Mouse (Mus musculus) cerebellum, postnatal 4 days (tissue): ENCODE measurements around the gene Pde5a.
A peak's percentile ranks its signal among the peaks of the same experiment; 100 is the strongest.

Experiments
- DNase-seq, 2 experiments: peaks; one replicate each; pipeline ENCODE4 v3.0.0; 2022; ENCODE audit warnings: low spot score in 2 of 2, mixed read lengths in 1 of 2

Pde5a gene

DNA sequence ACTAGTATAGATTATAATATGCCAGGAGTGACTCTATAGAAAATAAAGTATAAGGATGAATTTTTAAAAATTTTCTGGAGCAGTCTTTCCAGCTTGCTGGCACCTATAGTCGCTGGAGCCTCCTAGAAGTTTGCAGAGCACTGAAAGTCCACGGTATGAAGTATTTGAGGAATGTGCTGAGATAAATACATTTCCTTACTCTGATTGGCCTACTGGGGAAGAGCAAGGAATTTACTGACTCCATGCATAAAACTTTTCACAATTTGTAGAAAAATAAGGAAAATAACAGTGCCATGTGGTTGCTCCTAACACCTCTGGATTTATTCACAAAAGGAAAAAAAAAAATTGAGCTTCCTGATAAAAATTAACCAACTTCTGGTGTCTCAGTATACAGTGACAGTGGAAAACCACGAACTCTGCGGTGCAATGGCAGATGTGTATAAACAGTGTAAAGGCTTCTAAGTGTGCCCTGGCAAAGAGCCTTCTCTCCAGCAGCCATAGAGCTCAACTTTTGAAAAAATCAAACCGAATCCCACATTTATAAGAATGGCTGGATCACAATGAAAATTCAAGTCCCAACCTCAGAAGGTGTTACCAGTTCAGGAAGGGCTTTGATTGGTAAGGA is 119.8 kb downstream of the Pde5a start:
- DNase-seq: no peak

DNA sequence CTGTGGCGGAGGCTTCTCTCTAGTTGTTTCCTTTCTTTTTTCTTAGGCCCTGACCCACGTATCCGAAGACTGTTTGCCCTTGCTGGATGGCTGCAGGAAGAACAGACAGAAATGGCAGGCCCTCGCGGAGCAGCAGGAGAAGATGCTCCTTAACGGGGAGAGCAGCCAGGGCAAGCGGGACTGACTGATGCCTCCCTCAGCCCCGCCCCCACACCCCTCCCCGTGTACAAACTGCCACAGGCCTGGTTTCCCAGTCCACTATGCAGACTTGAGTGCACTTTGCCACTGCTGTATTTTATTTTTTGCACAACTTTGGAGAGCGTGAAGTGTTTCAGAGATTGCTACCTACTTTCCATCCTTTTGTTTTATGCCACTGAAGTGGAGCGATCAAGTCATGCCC is 126.4 kb downstream of the Pde5a start:
- peak in 1 of 2 experiments; percentile 4 for DNase-seq

DNA sequence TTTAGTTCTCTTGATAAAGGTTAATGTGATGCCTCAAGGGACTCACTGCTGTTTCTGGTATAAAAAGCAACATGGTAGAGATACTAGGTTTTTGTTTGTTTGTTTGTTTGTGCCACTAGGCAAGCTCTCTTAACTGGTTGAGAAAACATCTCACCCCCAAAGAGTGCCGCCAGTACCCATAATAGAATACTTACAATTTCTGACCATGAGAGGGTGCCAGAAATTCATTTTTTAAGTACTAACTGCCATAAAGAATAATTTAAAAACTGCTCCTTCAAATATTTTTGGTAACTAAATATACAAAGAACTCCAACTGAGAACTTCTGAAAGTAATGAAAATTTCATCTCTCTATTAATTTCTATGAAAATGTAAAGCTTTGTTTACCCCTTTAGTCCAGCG is 131.1 kb downstream of the Pde5a start:
- no peak for DNase-seq

DNA sequence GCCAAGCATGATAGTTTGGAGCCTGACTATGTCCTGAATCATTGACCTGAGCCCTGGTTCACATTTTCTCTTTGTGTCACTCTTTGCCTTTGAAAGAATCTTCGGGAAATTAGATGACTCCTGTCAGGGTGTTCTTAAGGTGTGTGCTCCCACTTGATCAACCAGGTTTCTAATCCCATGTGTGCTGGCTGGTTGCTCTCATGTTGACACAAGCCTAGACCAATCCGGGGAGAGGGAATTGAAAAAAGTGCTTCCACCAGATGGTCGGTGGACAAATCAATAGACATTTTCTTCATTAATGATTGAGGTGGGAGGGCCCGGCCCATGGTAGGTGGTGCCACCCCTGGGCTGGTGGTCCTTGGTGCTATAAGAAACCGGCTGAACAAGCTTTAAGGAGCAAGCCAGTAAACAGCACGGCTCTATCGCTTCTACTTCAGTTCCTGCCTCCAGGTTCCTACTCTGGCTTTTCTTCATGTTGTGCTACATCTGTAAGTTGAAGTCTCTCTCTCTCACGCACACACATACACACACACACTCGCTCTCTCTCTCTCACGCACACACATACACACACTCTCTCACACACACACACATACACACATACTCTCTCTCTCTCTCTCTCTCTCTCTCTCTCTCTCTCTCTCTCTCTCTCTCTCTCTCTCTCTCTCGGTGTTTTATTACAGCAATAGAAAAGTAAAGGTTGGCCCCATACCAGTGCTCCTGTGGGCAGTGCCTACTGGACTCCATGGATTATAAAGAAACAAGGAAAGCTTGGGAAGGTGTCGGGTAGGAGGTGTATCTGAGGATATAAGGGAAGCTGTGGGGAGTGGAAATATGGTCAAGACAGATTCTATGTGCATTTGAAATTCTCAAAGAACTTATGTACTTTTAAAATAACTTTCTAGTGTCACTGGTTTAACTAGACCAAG is 132.1 kb downstream of the Pde5a start:
- DNase-seq: no peak

DNA sequence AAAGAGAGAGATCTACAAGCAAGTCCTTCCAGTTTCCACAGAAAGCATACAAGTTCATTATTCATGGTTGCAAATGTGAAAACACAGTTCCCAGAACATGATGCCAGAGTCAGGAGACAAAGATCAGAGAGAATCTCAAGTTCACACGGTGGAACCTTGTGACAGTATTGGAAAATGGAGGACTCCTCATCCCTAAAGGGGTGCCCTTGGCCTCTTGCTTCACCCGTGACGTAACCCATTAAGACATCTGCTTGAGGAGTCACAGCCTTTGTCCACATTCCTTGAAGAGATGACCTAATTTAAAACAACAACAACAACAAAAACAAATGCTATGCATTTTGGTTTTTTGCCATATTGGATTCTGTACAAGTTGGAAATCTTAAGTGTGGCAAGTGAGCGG is 136.3 kb downstream of the Pde5a start:
- DNase-seq: no peak

DNA sequence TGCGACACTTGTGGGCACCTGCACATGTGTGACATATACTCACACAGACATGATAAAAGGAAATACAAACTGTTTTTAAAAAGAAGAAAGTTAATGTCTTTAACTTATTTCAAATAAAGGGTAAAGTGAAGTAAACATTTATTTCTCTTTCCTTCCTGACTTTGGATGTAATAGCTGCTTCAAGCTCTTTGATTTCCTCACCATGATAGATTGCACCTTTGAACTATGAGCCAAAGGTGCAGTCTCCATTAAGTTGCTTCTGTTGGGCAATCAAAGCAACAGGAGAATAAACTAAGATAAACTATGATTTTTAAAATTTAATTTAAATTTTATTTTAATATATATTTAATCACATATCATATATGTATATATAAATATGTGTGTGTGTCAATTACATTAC is 139.5 kb downstream of the Pde5a start:
- DNase-seq: no peak

DNA sequence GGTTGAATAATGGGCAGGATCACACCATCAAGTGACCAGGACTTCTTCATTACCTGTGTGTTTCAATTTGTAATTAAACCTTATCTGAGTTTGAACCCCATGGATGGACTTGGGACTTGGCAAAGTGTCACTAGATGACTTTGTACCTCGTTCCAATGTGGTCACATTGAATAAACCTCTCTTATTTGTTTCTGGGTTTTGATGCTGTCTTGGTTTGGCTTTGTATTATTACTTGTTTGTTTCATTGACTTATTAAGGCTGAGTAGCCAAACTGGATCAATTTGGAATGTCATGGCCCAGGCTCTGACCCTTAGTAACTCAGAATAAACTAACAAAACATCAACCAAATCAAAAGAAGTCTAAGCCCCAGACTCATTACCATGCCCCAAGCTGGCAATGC is 142.8 kb downstream of the Pde5a start:
- DNase-seq: no peak

DNA sequence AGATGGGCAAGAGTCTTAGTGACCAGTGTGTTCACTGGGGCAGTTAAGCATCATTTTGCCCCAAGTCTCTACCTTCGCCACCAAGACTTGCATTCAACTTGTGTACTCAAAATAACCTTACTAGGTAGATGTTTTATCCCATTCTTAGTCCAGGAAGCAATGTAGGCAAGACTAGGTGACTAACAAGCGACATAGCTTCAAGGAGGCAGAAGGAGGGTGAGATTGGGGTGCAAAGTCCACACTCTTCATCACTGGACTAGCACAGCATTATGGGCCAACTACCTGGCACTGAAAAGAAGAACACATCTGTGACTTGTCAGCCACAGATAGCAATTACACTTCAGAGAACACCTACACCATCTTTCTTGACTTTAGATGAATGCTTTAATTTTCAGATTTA is 148.1 kb downstream of the Pde5a start:
- no peak for DNase-seq

DNA sequence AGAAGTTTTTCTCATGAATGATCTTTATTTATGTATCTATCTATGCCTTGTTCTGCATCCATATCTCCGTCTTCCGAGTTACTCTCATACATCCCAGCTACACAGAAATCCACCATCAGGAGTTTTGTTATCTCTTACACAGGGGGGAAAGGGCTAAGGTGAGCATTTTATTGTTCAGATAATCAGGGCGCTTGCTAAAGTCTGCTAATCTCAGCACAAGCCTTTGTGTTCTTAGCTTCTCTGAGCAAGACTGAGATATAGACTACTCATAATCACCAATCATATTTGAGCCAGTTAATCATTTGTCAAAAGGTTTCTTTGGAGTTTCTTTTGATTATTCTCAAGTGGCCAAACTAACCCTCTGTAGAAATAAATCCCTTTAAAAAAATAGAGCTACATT is 148.8 kb downstream of the Pde5a start:
- no peak for DNase-seq

DNA sequence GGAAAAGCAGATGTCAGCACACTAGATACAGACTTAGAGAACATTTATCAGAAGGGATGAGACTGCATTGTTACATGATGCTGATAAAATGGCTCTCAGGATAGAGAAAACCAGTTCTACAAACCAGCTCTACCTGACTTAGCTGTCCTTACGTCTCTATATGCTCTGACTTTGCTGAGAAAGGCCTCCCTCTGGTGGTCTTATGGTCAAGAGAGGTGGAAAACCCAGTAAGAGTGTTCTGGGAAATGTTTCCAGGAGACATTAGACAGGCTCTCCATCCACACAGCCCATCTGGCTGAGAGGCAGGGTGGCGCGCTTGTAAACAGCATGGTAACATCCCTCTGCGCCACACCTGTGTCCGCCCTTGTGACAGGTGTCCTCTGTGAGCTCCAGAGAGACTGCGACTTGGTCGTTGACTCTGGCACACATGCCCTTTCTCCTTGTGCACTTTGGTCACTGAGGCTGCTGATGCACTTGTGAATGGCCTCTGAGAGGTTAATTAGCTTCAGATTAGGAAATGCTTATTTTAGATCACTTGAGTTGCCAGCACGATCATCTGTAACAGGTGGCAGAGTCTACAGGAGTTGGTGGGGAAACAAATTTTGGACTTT is 150.1 kb downstream of the Pde5a start:
- no peak for DNase-seq

DNA sequence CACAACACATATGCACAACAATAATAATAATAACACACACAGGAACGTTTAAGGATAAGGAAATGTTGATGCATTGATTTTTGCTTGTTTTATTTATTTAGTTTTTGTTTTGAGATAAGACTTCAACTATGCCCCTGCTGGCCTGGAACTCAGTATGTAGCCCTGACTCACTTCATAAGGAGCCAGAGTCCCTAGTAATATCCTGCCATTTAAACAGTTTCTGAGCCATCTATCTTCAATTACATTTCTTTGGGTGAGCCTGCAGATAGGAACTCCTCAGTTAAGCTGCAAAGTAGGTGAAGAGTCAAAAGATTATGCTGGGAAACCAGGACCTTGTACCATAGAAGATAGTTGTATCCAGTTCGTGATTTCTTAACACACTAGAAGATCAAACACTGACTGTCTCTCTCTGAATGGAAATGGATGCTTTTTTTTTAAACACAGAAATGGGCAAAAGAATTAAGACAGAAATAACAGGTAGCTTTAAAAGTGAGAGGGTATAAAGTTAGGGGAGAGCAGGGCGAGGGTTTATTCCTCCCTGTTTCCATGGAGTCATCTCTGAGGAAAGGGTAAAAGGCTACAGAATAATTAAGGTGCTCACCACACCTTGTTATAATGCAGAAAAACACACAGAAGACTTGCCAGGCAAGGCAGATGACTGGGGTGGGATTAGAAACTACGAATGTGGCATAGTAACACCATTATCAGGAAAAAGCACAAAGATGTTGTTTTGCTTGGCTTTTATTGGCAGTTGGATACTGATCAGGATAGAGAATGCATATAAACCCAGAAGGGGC is 159.0 kb downstream of the Pde5a start:
- no peak for DNase-seq

DNA sequence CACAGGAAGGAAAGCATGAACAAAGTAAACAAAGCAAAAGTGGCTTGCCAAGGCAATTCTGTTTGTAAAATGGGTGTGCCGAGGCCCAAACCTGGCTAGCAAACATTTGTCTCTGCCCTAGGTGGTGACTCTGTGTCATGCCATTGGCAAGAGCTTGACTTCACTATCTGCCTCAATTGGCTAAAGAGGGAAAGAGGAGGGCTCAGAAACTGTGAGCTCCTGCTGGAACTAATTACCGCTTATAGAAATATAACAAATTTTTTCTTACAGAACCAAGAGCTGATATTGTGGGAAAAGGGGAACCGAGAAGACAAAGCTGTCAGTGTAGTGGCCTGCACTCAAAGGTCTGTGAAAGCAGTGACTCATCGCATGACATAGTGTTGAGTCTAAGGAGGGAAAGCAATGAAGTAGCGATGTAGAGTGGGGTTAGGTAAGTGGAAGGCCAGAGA is 159.6 kb downstream of the Pde5a start:
- no peak for DNase-seq

DNA sequence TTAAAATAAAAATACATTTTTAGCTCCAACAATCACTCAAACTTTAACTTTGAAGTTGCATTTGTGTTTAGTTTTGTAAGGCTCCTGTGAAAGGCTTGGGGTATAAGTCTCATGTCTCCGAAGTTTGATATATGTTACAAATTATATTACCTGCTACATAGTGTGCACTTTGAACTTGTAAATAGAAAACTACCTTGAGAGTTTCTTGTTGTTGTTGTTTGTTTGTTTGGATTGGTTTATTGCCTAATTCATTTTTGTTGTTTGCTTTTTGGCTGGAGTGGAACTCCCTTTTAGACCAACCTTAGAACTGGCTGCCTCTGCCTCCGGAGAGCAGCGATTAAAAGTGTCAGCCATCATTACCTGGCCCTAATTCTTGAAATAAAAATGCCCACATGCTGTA is 166.0 kb downstream of the Pde5a start, which contains the start of gene Fabp2:
Gene Fabp2 (plus strand): TSS at position 301 of the 400 bp plus-strand sequence.
- no peak for DNase-seq

DNA sequence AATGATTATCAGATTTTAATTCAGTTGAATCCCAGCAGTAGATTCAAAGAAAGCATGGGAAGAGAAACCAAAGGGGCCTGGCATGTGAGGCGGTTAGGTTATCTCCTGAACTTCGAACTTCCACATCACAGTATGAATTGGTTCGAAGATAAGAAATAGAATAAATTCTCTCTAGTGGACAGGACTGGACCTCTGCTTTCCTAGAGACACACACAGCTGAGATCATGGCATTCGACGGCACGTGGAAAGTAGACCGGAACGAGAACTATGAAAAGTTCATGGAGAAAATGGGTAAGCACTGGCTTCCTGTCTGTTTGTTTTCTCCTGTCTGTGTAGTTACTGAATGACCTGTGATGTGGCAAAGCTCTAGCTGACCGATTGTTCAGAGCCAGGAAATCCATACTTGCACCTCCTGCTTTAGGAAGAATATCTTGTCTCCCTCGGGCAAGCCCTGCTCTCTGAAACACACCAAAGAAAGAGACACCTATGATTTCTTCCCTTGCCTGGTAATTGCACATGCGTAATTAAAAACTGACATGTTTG is 166.5 kb downstream of the Pde5a start:
- no peak for DNase-seq

DNA sequence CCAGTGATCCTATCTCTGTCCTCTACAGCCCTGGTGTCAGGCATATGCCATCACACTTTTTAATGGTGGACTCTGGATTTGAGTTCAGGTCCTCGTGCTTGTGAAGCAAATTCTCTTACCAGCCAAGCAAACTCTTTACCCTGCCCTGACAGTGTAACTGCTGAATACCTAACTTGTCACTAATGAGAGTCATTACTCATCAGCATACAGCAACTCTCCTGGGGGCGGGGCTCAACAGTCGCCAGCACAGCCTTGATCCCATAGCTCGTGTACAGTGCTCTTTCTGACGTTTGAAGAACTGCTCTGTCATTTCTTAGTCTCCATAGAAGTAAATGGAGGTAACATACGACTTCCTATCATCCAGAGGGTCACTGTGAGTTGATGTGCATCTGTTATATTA is 169.5 kb downstream of the Pde5a start:
- DNase-seq: no peak

DNA sequence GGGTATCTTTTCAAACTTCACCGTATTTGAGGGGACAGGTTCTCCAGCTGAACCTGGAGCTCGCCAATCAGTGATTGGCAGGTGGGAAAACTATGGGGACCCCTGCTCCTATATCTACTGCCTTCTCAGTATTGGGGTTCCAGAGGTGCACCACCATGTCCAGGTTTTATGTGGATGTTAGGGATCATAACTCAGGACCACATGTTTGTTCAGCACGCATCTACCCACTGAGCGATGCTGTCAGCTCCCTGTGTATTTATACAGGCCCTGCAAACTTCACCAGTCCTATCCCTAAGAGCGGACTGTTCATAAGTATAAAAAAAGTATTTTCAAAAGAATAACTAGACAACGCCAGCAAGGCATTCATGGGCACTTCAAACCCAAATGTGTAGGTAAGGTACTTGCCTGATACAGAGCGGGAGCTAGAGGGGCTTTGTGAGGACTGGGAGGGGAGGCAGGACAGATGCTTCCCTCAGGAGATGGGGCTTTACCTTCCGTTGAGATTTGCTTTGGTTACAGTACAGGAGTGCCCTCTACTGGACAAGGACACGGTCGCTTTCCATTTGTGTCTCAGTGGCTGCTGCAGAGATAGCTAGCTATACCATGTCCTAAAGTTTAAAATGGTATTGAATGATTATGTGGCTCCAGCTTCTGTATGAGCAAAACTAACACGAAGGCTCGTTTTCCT is 175.1 kb downstream of the Pde5a start:
- peak in 1 of 2 experiments; percentile 55 for DNase-seq

DNA sequence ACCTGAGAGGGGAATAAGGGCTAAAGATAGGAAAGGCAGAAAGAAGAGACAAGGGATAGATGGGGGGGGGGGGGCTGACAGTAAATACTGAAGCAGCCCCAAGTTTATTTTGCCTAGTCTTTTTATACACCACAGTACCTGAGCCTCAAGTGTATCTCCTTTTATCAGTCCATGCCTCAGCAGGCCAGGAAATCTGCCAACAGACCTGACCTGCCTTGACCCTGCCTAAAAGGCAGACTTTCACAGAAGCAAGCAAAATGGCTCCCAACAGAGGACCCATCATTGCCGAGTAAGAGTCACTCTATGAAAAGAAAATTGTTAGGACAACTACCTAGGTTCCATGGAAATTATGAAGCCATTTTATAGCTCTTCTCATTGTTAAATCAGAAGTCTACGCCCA is 179.1 kb downstream of the Pde5a start:
- DNase-seq: no peak
